Mouse (Mus musculus): Measurements from ENCODE around the gene Kcnh1. TPM values are rescaled to one million over a fixed set of nuclear protein-coding genes. Genes with fewer than 3 reads are reported as not detected.

Gene Kcnh1
- polyA plus RNA-seq, 1 experiment from 2014 or later: 0.94 TPM

DNA sequence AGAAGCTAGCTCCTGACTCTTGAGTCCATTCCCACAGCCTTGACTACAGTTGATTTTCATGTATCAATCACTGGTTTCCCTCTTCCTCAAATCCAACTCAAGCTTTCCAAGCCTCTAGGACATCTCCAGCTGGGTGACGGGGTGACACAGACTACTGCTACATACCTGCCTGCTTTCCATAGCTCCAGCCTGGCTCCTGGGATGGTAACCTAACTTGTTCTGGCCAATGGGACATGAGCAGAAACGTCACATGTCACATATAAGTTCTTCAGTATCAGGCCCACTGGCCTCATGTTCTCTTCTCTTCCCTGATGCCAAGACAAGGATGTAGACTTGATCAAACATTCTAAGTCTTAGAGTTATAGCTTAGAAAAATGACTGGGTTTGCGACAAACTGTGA lies 360.0 kb downstream of the Kcnh1 start:
- 0 out of 2 replicates have a peak, but pooled peaks cover 4% of the 10 kb centered on the region for H3K4me1 ChIP-seq
- H3K9ac ChIP-seq (replicated peaks): no peak overlapping the region
- no peaks in the 10 kb centered on the region for H3K27me3 ChIP-seq
- no peak overlapping the region for H3K4me2 ChIP-seq (replicated peaks)
- no peak for ATAC-seq (ENCODE audit: low FRiP score, low read depth)
- no peaks in the 10 kb centered on the region for H3K9me3 ChIP-seq
- H3K36me3 ChIP-seq: no peaks in the 10 kb centered on the region
- H3K27ac ChIP-seq (replicated peaks): no peak overlapping the region
- WGBS: 85% methylated on average over 3 of the region's 3 CpGs
- no peak overlapping the region for H3K4me3 ChIP-seq

DNA sequence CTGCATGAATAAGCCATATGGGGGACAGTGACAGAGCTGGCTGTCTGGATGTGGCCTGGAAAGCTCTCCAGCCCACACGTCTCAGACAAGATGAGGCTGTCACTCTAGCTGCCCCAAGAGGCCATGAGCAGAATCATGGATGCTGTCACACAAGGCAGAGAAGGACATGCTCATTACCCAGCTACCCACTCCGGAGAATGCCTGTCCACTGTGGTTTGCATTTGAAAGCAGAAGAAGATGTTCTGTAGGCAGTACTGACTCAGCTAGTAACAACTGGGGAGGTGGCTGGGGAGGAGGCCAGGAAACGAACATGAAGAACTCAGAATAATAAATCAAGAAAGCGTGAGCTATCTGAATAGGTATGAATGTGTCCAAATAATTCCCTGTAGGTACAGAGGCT lies 364.9 kb downstream of the Kcnh1 start:
- Histone ChIP-seq H3K36me3 (no peaks in the 10 kb centered on the region), H3K9me3 (no peaks in the 10 kb centered on the region), H3K4me2 (replicated peaks) (no peak overlapping the region), H3K4me3 (no peak overlapping the region), H3K9ac (replicated peaks) (no peak overlapping the region), H3K4me1 (peaks cover 12% of the 10 kb centered on the region; the same call in 1 of the 2 replicates), H3K27ac (replicated peaks) (no peak overlapping the region), H3K27me3 (no peaks in the 10 kb centered on the region)
- ATAC-seq (ENCODE audit: low FRiP score, low read depth): no peak
- 68% methylated on average over 4 of the region's 4 CpGs for WGBS

DNA sequence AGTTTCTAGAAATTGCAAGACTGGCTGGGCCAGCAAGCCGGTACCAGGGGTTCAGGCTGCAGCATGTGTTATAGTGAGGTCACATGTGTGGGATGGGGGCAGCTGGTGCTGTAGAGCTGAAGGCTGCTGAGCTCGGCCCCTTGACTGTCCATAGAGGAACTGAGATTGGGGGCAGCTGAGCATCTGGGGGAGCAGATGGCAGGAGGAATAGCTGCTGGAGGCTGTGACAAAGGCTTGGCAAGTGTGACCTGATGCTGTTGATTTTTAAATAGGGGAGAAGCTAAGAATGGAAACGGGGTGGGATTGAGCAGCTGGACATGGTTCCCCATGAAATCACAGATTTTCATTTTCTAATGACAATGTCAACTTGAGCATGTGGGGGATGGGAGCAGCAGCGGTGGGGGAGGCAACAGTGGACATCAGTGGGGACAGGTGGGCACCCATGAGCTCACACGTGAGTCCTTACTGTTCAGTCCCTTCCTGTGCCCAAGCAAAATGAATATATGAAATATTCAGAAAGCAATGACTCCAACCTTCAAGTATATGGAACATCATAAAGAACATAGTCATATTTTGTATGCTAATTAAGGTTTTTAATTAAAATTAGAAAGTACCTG lies 367.5 kb downstream of the Kcnh1 start:
- WGBS: 64% methylated on average over 5 of the region's 5 CpGs
- no peaks in the 10 kb centered on the region for H3K27me3 ChIP-seq
- peak overlapping the region; percentile 35; the same call in 1 of the 2 replicates for H3K27ac ChIP-seq (replicated peaks)
- no peak overlapping the region for H3K4me3 ChIP-seq
- H3K36me3 ChIP-seq: no peaks in the 10 kb centered on the region
- H3K4me2 ChIP-seq (replicated peaks): no peak overlapping the region
- H3K9ac ChIP-seq (replicated peaks): no peak overlapping the region
- H3K4me1 ChIP-seq: peaks cover 12% of the 10 kb centered on the region; the same call in 1 of the 2 replicates
- ATAC-seq (ENCODE audit: low FRiP score, low read depth): peak; percentile 85
- no peaks in the 10 kb centered on the region for H3K9me3 ChIP-seq

DNA sequence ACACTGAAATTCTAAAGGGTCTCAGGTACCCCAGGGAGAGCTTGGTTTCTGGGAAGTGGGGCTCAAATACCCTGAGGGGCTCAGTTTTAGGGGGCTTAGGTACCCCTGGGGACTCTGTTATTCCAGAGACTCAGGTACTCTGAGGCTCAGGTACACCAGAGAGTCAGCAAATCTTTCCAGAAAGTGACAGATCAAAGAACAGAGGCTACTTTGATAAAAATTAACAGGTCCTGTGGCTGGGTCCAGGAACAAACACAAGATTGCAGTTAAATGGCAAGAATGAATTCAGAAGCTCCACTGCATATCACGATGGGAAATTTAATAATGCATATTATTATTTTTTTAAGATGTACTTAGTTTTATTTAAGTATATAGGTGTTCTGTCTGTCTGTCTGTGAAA lies 368.8 kb downstream of the Kcnh1 start:
- ATAC-seq (ENCODE audit: low FRiP score, low read depth): no peak
- WGBS: 93% methylated on average over 1 of the region's 1 CpGs
- peaks cover 12% of the 10 kb centered on the region; the same call in 1 of the 2 replicates for H3K4me1 ChIP-seq
- no peak overlapping the region for H3K4me2 ChIP-seq (replicated peaks)
- no peaks in the 10 kb centered on the region for H3K27me3 ChIP-seq
- no peak overlapping the region for H3K27ac ChIP-seq (replicated peaks)
- H3K9ac ChIP-seq (replicated peaks): no peak overlapping the region
- no peaks in the 10 kb centered on the region for H3K36me3 ChIP-seq
- H3K9me3 ChIP-seq: no peaks in the 10 kb centered on the region
- no peak overlapping the region for H3K4me3 ChIP-seq

Other genes starting within 250 kb of the Kcnh1 start
- gene Rd3, start 213.4 kb upstream of the Kcnh1 start, polyA plus RNA-seq (2016; fragmentation: Nextera tagmentation; extraction: Ambion mirVana): 1.8 and 2.1 TPM in 2 replicates
- 4.2 and 4.3 TPM in 2 replicates for gene Traf5, start 98.2 kb upstream of the Kcnh1 start, polyA plus RNA-seq (2016; fragmentation: Nextera tagmentation; extraction: Ambion mirVana)
- gene Rcor3, start 52.7 kb upstream of the Kcnh1 start, polyA plus RNA-seq (2016; fragmentation: Nextera tagmentation; extraction: Ambion mirVana): 21.3 and 26.1 TPM in 2 replicates